Mouse (Mus musculus) kidney, postnatal 14 days (tissue): ENCODE measurements around the gene Spata31d1c.

ENCODE experiments used
- DNase-seq: peaks from one replicate; pipeline ENCODE4 v3.0.0; 2022; ENCODE audit warnings: mixed read lengths

The Spata31d1c gene

GRCm38 (mm10) chr13:65032758-65033157 lies at the start of gene Spata31d1c:
Gene Spata31d1c (plus strand): TSS chr13:65033058.
- DNase-seq: no peak

- DNase-seq: no peak
Observed at GRCm38 (mm10) chr13:64988828-64989227, 44.0 kb upstream of the Spata31d1c start.

- no peak for DNase-seq
Observed at GRCm38 (mm10) chr13:65005414-65005813, 27.4 kb upstream of the Spata31d1c start.

- no peak for DNase-seq
Observed at GRCm38 (mm10) chr13:65006760-65007159, 26.1 kb upstream of the Spata31d1c start.

- DNase-seq: no peak
Observed at GRCm38 (mm10) chr13:65007971-65008370, 24.9 kb upstream of the Spata31d1c start.

GRCm38 (mm10) chr13:65011052-65011738 lies 21.7 kb upstream of the Spata31d1c start:
- no peak for DNase-seq

GRCm38 (mm10) chr13:65035057-65035456 lies 2.2 kb downstream of the Spata31d1c start:
- DNase-seq: peak; percentile 4

GRCm38 (mm10) chr13:65052660-65053059 lies 19.8 kb downstream of the Spata31d1c start, which contains the start of gene Prss47:
Gene Prss47 (minus strand): TSS chr13:65052760.
- DNase-seq: no peak

- no peak for DNase-seq
Observed at GRCm38 (mm10) chr13:65069969-65070368, 37.1 kb downstream of the Spata31d1c start.
